Mouse (Mus musculus): Measurements from ENCODE around the gene Hist1h2ak.
"Not testable (repeated sequence)": the region's sequence is repeated elsewhere in the genome, so short reads cannot be mapped to it uniquely, and the experiment has no call there.

Hist1h2ak gene

GRCm38 (mm10) chr13:21753524-21754285 lies at the start of gene Hist1h2ak, which contains the start of gene Hist1h2bn:
Gene Hist1h2ak (minus strand): TSS chr13:21753827.
Gene Hist1h2bn (plus strand): TSS chr13:21754123.
- DNase-seq: peak; percentile 45 to 73

DNA sequence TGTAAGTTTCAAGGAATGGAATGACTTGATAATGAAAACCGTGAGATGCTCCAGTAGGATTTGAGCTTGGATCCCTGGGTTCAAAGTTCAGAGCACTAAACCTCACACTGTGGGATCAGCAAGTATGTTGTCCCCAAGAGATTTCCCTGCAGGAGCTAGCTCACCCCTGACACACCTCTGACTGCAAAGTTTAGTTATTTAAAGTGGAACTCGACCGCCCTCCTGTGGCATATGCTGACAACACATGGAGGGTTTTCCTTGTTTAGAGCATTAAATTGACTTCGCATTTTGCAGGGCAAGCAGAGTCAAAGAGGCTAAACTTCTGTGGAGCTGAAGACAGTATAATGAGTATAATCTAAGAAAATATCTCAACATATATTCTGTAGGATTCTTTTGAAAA lies 49.4 kb upstream of the Hist1h2ak start:
- not testable (repeated sequence) for DNase-seq

DNA sequence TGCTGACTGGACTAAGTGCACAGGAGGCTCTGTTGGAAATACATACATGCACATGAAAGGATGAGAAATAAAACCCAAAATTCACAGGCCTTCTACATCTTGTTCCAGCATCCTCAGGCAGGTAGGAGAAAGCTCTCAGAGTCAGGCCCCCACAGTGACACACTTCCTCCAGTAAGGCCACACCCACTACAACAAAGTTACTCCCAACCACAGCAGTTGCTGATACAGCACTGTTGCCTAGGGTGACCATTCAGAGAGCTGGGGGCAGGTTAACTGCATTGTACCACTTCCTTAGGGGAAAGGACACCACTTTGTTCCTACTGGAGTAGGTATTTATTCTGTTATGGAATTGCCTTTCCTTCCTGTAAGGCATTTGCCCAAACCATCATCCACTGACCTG lies 43.5 kb upstream of the Hist1h2ak start:
- not testable (repeated sequence) for DNase-seq

- no peak for DNase-seq
Observed at GRCm38 (mm10) chr13:21795584-21795983, 42.0 kb upstream of the Hist1h2ak start.

GRCm38 (mm10) chr13:21790601-21791283 lies 37.1 kb upstream of the Hist1h2ak start:
- DNase-seq: peak; percentile 8 to 9

GRCm38 (mm10) chr13:21789925-21790324 lies 36.3 kb upstream of the Hist1h2ak start:
- DNase-seq: no peak

GRCm38 (mm10) chr13:21787760-21788593 lies 34.4 kb upstream of the Hist1h2ak start:
- DNase-seq: no peak

DNA sequence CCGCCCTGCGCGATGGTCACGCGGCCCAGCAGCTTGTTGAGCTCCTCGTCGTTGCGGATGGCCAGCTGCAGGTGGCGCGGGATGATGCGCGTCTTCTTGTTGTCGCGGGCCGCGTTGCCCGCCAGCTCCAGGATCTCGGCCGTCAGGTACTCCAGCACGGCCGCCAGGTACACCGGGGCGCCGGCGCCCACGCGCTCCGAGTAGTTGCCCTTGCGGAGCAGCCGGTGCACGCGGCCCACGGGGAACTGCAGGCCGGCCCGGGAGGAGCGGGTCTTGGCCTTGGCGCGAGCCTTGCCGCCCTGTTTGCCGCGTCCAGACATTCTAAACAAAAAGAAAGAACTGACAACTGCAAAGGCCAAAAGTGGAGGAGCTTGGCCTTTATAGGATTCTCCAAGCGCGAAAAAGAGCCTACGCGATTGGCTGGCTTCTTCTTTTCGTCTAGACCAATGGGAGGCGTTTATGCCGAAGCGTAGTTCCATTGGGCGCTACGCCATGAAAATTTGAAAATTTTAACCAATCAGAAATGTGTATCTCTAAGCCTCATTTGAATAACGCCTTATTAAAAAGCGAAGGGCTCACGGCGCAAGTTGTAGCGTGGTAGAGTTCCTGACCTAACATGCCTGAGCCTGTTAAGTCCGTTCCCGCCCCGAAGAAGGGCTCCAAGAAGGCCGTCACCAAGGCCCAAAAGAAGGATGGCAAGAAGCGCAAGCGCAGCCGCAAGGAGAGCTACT lies 33.4 kb upstream of the Hist1h2ak start, which contains the start of the genes Hist1h2an and Hist1h2bp:
TSS of gene Hist1h2an (minus strand) at position 320 of the 731 bp plus-strand sequence.
TSS of gene Hist1h2bp (plus strand) at position 563 of the 731 bp plus-strand sequence.
- DNase-seq: peak; percentile 92 to 97

DNA sequence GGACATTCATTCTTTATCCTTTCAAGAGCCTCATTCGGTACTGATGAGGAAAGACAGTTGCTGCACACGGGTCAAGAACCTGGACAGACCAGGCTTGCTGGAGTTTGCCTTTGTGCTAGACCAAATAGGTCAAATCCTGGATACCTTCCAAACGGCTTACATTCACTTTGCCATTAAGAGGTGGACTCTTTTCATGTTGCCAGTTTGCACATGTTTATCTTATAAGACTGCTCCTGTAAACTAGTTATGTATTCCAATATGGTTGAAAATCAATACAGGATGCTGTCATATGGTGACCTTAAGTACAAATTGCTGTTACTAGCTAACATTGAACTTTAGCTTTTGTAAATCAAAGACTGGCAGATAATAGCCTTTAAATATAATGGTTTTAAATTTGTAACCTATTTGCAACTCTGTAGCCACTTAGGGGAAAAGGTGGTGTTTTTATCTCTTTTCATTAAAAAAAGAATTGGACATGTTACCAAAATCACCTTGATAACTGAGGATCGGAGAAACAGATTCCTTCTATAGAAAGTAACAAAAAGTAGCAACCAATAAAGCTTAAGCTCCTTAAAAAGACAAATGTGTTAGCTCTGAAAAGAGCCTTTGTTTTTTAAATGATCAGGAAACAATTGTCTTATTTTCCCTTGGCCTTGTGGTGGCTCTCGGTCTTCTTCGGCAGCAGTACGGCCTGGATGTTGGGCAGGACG lies 32.7 kb upstream of the Hist1h2ak start:
- DNase-seq: no peak

DNA sequence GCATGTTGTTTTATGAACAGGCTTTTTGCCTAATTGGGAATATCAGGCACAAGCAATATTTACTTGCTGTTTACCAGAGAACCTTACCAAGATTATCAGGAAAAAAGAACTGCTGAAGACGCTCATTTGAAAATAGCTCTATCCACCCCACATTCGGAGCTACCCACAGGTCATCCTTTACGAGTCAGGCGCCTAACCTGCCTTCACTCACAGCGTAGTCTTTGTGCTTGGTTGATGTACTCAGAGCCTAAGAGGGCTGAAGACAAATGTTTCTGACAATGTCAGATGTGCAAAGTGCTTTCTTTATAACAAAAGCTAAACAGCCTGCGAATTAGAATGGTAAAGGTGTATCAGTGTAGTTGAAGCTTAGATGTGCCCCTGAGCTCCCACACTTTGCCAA lies 30.7 kb upstream of the Hist1h2ak start:
- DNase-seq: no peak

DNA sequence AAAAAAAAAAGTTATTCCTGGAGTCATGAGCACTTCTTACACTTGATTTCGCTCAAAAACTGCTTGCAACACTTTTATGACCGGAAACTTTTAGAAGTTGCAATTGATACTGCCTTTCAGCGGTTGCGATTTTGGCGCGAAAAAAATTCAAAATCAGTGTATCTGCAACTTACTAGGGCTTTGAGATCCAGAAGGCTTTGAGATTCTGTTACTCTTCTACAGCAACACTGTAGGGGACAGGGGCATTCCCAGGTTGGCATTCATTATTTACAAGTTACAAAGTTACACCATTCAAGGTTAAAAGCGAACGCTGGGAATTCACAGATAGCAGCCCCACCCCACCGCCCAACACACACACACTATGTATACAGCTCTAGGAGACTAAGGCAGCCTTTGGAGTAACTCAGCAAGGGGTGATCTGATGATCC lies 30.1 kb upstream of the Hist1h2ak start:
- DNase-seq: peak; percentile 23 to 36

DNA sequence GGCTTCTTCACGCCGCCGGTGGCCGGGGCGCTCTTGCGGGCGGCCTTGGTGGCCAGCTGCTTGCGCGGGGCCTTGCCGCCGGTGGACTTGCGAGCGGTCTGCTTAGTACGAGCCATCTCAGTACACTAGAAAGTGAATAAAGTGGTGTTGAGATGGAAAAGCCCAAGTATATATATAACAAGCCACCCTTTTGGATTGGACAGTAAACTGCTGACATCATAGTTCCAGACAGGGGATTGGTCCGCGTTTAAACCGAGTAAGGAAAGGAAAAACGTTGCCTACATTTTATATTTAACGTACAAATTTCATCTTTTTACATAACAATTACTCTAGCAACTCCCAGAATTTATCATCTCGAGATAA lies 29.6 kb upstream of the Hist1h2ak start, which contains the start of gene Hist1h3i:
TSS of gene Hist1h3i (minus strand) at position 116 of the 363 bp plus-strand sequence.
- peak; percentile 24 to 74 for DNase-seq

GRCm38 (mm10) chr13:21782361-21783254 lies 29.0 kb upstream of the Hist1h2ak start:
- peak; percentile 18 to 21 for DNase-seq

DNA sequence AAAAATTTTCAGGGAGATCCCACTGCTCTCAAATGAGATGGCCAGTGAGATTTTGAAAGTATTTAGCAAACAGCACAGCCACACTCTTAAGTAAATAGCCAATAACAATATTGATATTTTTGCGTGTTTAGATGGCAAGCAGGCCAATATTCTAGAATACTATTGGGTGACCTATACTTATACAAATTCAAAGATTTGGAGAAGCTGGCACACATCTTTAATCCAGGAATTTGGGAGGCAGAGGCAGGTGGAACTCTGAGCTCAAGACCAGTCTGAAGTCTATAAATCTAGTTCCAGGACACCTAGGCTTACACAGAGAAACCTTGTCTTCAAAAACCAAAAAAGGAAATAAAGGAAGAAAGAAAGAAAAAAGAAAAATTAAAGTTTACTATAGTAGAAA lies 28.0 kb upstream of the Hist1h2ak start:
- no peak for DNase-seq

GRCm38 (mm10) chr13:21781021-21781555 lies 27.5 kb upstream of the Hist1h2ak start:
- no peak for DNase-seq

- DNase-seq: peak; percentile 55 to 57
Observed at GRCm38 (mm10) chr13:21779767-21780731, 26.4 kb upstream of the Hist1h2ak start, which contains the start of gene Hist1h1b. Gene Hist1h1b (minus strand): TSS chr13:21780625.

DNA sequence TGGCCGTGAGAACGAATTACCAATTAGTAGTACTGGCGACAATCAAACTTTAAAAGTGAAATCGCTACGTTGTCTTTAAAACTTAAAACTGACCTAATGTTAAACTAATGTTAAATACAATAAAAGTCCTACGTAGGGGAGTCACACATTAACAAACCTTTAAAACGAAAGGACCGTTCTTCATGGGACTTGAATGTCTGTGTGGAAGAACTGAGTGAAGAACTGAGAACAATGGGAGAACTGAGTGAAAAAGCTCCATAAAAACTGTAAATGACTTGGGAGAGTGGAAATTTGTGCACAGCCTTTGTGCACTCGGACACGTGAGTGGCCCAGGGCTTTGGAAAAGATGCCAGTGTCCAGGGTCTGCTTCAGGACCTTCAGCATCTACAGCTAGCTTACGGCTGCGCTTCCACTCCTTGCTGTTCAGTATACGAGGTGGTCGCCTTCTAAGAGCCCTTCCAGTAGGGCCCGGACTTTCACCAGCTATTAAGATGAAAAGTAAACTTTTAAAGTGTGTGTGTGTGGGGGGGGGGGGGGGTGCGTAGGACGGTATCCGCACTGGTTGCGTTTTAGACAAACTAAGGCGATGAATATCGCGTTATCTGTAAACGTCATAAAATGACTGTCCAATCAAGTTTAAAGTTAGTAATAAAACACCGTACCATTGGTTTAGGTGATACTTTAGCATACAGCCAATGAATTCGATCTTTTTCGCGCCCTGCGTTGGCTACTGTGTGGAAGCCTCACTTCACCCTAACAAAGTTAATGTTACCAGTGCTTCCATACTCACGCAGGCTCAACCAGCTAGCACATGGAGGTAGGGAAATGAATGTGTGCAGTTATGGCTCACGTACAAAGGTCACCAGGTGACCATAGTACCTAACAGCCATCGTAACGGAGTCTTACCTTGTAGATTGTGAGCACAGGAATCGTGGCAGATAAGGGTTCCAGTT lies 25.5 kb upstream of the Hist1h2ak start:
- DNase-seq: peak; percentile 75 to 76
